Mouse (Mus musculus) C2C12 (cell line): ENCODE measurements around the gene Bok. TPM values are rescaled to one million over a fixed set of nuclear protein-coding genes. Genes with fewer than 3 reads are reported as not detected.

Source experiments
- H3K27me3 ChIP-seq: one replicate; pipeline ENCODE4 v1.6.1; 2011; ENCODE audit not compliant: control insufficient read depth, insufficient read depth, insufficient read length
- H3K36me3 ChIP-seq: one replicate; pipeline ENCODE4 v1.6.1; 2011; ENCODE audit not compliant: control insufficient read depth, insufficient read depth
- H3K4me3 ChIP-seq: one replicate; pipeline ENCODE4 v1.5.1; 2011; ENCODE audit warnings: mild to moderate bottlenecking, control low read depth; ENCODE audit not compliant: poor library complexity, insufficient read depth, severe bottlenecking
- H3K79me2 ChIP-seq: one replicate; pipeline ENCODE4 v1.6.1; 2011; ENCODE audit not compliant: control insufficient read depth, insufficient read depth
- H3K79me3 ChIP-seq: one replicate; pipeline ENCODE4 v1.6.1; 2011; ENCODE audit warnings: low read depth, control low read depth
- H3ac ChIP-seq: one replicate; pipeline ENCODE3; 2011; ENCODE audit warnings: low read depth; ENCODE audit not compliant: control insufficient read depth, insufficient read length
- CEBPB ChIP-seq: IDR thresholded peaks from one replicate; pipeline ENCODE4 v1.6.1; 2011; ENCODE audit warnings: low read depth, mild to moderate bottlenecking, control low read depth, moderate library complexity
- CTCF ChIP-seq: IDR thresholded peaks from one replicate; pipeline ENCODE4 v1.5.1; 2011; ENCODE audit not compliant: control insufficient read depth, insufficient read depth, insufficient read length
- FOSL1 ChIP-seq: IDR thresholded peaks from one replicate; pipeline ENCODE4 v1.8.0; 2011; ENCODE audit warnings: mild to moderate bottlenecking, low read length; ENCODE audit not compliant: poor library complexity, insufficient read depth, severe bottlenecking
- MAX ChIP-seq: IDR thresholded peaks from one replicate; pipeline ENCODE4 v1.6.1; 2011; ENCODE audit warnings: mild to moderate bottlenecking, control low read depth
- MYOD1 ChIP-seq: IDR thresholded peaks from one replicate; pipeline ENCODE4 v1.6.1; 2011; ENCODE audit warnings: low read depth; ENCODE audit not compliant: control insufficient read depth, insufficient read length
- MYOG ChIP-seq: IDR thresholded peaks from one replicate; pipeline ENCODE4 v1.6.1; 2011; ENCODE audit not compliant: control insufficient read depth, insufficient read length; ENCODE audit errors: extremely low read depth
- USF1 ChIP-seq: IDR thresholded peaks from one replicate; pipeline ENCODE4 v1.6.1; 2011; ENCODE audit warnings: low read depth, mild to moderate bottlenecking, control low read depth, moderate library complexity
- polyA plus RNA-seq: library from polyadenylated mRNA; unstranded; fragments of >200 nt; fragmentation: generic; extraction: Trizol; gene quantifications from one replicate; pipeline ENCODE4 v1.2.1, GENCODE M21; 2012; ENCODE audit warnings: missing spikeins

Gene Bok
- polyA plus RNA-seq, 1 experiment = 219 TPM

GRCm38 (mm10) chr1:93702106-93702505 lies 16.6 kb downstream of the Bok start:
- H3K27me3 ChIP-seq = no peaks in the 10 kb centered on the region
- H3K79me2 ChIP-seq = no peaks in the 10 kb centered on the region
- no peaks in the 10 kb centered on the region for H3K79me3 ChIP-seq
- H3K4me3 ChIP-seq = no peak overlapping the region
- TF ChIP-seq CTCF (no peak), MYOG (no peak), USF1 (no peak), CEBPB (no peak), FOSL1 (no peak), MYOD1 (no peak), MAX (no peak)
- H3ac ChIP-seq = no peak overlapping the region
- H3K36me3 ChIP-seq = peaks cover 19% of the 10 kb centered on the region

- Histone ChIP-seq H3K79me2 (no peaks in the 10 kb centered on the region), H3K27me3 (no peaks in the 10 kb centered on the region), H3K4me3 (no peak overlapping the region), H3K36me3 (peaks cover 19% of the 10 kb centered on the region), H3K79me3 (no peaks in the 10 kb centered on the region), H3ac (no peak overlapping the region)
- TF ChIP-seq CTCF = no peak
- TF ChIP-seq FOSL1 = no peak
- no peak for TF ChIP-seq MAX
- TF ChIP-seq MYOD1 = no peak
- TF ChIP-seq USF1 = no peak
- TF ChIP-seq MYOG = no peak
- no peak for TF ChIP-seq CEBPB
These were observed 18.1 kb downstream of the Bok start for GRCm38 (mm10) chr1:93703472-93704048.

GRCm38 (mm10) chr1:93704341-93704740 lies 18.9 kb downstream of the Bok start:
- Histone ChIP-seq H3K36me3 (peaks cover 19% of the 10 kb centered on the region), H3K27me3 (no peaks in the 10 kb centered on the region), H3K4me3 (no peak overlapping the region), H3K79me2 (no peaks in the 10 kb centered on the region), H3ac (no peak overlapping the region), H3K79me3 (no peaks in the 10 kb centered on the region)
- no peak for TF ChIP-seq CTCF
- TF ChIP-seq MYOG = no peak
- TF ChIP-seq FOSL1 = no peak
- TF ChIP-seq CEBPB = no peak
- TF ChIP-seq MAX = no peak
- TF ChIP-seq USF1 = no peak
- no peak for TF ChIP-seq MYOD1

GRCm38 (mm10) chr1:93705389-93705788 lies 19.9 kb downstream of the Bok start:
- Histone ChIP-seq H3K4me3 (no peak overlapping the region), H3K27me3 (no peaks in the 10 kb centered on the region), H3K79me2 (no peaks in the 10 kb centered on the region), H3K36me3 (peaks cover 19% of the 10 kb centered on the region), H3ac (no peak overlapping the region), H3K79me3 (no peaks in the 10 kb centered on the region)
- TF ChIP-seq MYOG (no peak), FOSL1 (no peak), MYOD1 (no peak), CTCF (no peak)

GRCm38 (mm10) chr1:93716166-93716565 lies 30.7 kb downstream of the Bok start:
- Histone ChIP-seq H3K36me3 (peaks cover 22% of the 10 kb centered on the region), H3K79me3 (no peaks in the 10 kb centered on the region)
- no peak for TF ChIP-seq MAX
- TF ChIP-seq CEBPB = no peak
- TF ChIP-seq MYOD1 = no peak
- no peak for TF ChIP-seq MYOG
- TF ChIP-seq USF1 = no peak
- no peak for TF ChIP-seq FOSL1
- TF ChIP-seq CTCF = no peak

More at GRCm38 (mm10) chr1:93716166-93716565, 30.7 kb downstream of the Bok start:
- no peak overlapping the region for H3ac ChIP-seq
- no peak overlapping the region for H3K4me3 ChIP-seq
- H3K79me2 ChIP-seq = no peaks in the 10 kb centered on the region
- no peaks in the 10 kb centered on the region for H3K27me3 ChIP-seq
